Mouse (Mus musculus) lung, adult 2 months (tissue): ENCODE data around the gene Pde8a.

Source experiments
- CTCF ChIP-seq: fragments of 200-500 bp; IDR thresholded peaks from 2 replicates; pipeline ENCODE4 v1.5.1; 2011; ENCODE audit warnings: mild to moderate bottlenecking, low read length, control low read depth; ENCODE audit not compliant: insufficient read depth
- POLR2A ChIP-seq: fragments of 200-500 bp; IDR thresholded peaks from 2 replicates; pipeline ENCODE4 v1.6.1; 2011; ENCODE audit warnings: low read depth, mild to moderate bottlenecking, control low read depth, low read length, borderline replicate concordance; ENCODE audit errors: extremely low read depth

- TF ChIP-seq POLR2A (no peak), CTCF (no peak)
Measured at GRCm38 (mm10) chr7:81304675-81305074, 91.3 kb downstream of the Pde8a start.
